In the genomic region with DNA sequence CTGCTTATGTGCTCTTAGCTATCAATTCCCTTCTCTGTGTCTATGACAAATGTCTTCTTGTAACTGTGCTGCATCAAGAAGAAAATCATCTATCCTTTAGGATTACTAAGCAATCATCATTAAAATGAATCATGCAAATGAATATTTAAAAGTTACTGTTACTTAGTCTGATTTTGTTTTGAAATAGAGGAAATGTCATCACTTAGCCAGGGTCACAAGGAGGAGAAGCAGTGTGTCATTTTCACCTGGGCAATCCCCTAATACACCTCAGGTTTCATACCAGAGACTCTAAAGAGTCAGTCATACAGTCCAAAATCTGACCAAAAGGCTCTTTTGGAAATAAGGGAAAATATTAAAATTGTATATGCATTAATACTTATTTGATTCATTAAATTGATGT, we compare ENCODE assay signal across 30 mouse cellular contexts.
"Had no signal": no experiment of that assay in that cellular context is flagged by ENCODE, and none has a peak within 500 bp of the region (broad histone marks: within the 10 kb centered on the region; RNA-seq: fewer than 3 reads in every experiment).

No protein-coding gene starts in this region.

- H3K9ac ChIP-seq: limb, embryonic 12.5 days; limb, embryonic 13.5 days; limb, embryonic 15.5 days; liver, embryonic 12.5 days; liver, embryonic 13.5 days; liver, embryonic 14.5 days; liver, embryonic 15.5 days; liver, postnatal 0 days; lung, embryonic 14.5 days; lung, embryonic 15.5 days; midbrain, embryonic 12.5 days; midbrain, embryonic 13.5 days; midbrain, embryonic 15.5 days had no signal

- H3K9me3 ChIP-seq: limb, embryonic 10.5 days; limb, embryonic 12.5 days; limb, embryonic 13.5 days; limb, embryonic 15.5 days; liver, embryonic 12.5 days; liver, embryonic 13.5 days; liver, embryonic 15.5 days; lung, embryonic 15.5 days; megakaryocyte, embryonic 14.5 days; midbrain, embryonic 10.5 days; midbrain, embryonic 12.5 days; midbrain, embryonic 13.5 days; midbrain, embryonic 15.5 days had no signal

- H3K4me1 ChIP-seq: limb, embryonic 10.5 days; limb, embryonic 12.5 days; limb, embryonic 13.5 days; limb, embryonic 15.5 days; liver, embryonic 12.5 days; liver, embryonic 13.5 days; liver, embryonic 15.5 days; lung, embryonic 15.5 days; midbrain, embryonic 10.5 days; midbrain, embryonic 12.5 days; midbrain, embryonic 13.5 days; midbrain, embryonic 15.5 days had no signal

- H3K4me2 ChIP-seq: limb, embryonic 12.5 days; limb, embryonic 13.5 days; limb, embryonic 15.5 days; liver, embryonic 11.5 days; liver, embryonic 12.5 days; liver, embryonic 13.5 days; liver, embryonic 15.5 days; lung, embryonic 14.5 days; lung, embryonic 15.5 days; midbrain, embryonic 11.5 days; midbrain, embryonic 12.5 days; midbrain, embryonic 13.5 days; midbrain, embryonic 15.5 days had no signal

- H3K27ac ChIP-seq: left cerebral cortex, adult 2 months; limb, embryonic 10.5 days; limb, embryonic 12.5 days; limb, embryonic 13.5 days; limb, embryonic 15.5 days; liver, embryonic 12.5 days; liver, embryonic 13.5 days; liver, embryonic 14.5 days; liver, embryonic 15.5 days; lung, embryonic 15.5 days; macrophage; midbrain, embryonic 10.5 days; midbrain, embryonic 12.5 days; midbrain, embryonic 13.5 days; midbrain, embryonic 15.5 days had no signal

- DNase-seq: left cerebral cortex, postnatal 4 days; liver; liver, embryonic 13.5 days; liver, postnatal 0 days; lung, adult 18-20 months; lung, adult 2 months; lung, embryonic 14.5 days; lung, postnatal 10 days; lung, postnatal 14 days; lung, postnatal 36 days; lung, postnatal 4 days; midbrain, embryonic 14.5 days had no signal

- H3K27me3 ChIP-seq: limb, embryonic 12.5 days; limb, embryonic 13.5 days; limb, embryonic 15.5 days; liver, embryonic 12.5 days; liver, embryonic 13.5 days; liver, embryonic 15.5 days; lung, embryonic 15.5 days; megakaryocyte, embryonic 14.5 days; midbrain, embryonic 12.5 days; midbrain, embryonic 13.5 days; midbrain, embryonic 15.5 days had no signal

- H3K36me3 ChIP-seq: limb, embryonic 10.5 days; limb, embryonic 12.5 days; limb, embryonic 13.5 days; limb, embryonic 15.5 days; liver, embryonic 12.5 days; liver, embryonic 13.5 days; liver, embryonic 15.5 days; lung, embryonic 15.5 days; midbrain, embryonic 10.5 days; midbrain, embryonic 12.5 days; midbrain, embryonic 13.5 days; midbrain, embryonic 15.5 days had no signal

- H3K4me3 ChIP-seq: left cerebral cortex, adult 2 months; limb, embryonic 10.5 days; limb, embryonic 12.5 days; limb, embryonic 13.5 days; limb, embryonic 15.5 days; liver, embryonic 12.5 days; liver, embryonic 13.5 days; liver, embryonic 15.5 days; lung, embryonic 15.5 days; megakaryocyte, embryonic 14.5 days; midbrain, embryonic 10.5 days; midbrain, embryonic 12.5 days; midbrain, embryonic 13.5 days; midbrain, embryonic 15.5 days; myocyte had no signal
